In the genomic region with DNA sequence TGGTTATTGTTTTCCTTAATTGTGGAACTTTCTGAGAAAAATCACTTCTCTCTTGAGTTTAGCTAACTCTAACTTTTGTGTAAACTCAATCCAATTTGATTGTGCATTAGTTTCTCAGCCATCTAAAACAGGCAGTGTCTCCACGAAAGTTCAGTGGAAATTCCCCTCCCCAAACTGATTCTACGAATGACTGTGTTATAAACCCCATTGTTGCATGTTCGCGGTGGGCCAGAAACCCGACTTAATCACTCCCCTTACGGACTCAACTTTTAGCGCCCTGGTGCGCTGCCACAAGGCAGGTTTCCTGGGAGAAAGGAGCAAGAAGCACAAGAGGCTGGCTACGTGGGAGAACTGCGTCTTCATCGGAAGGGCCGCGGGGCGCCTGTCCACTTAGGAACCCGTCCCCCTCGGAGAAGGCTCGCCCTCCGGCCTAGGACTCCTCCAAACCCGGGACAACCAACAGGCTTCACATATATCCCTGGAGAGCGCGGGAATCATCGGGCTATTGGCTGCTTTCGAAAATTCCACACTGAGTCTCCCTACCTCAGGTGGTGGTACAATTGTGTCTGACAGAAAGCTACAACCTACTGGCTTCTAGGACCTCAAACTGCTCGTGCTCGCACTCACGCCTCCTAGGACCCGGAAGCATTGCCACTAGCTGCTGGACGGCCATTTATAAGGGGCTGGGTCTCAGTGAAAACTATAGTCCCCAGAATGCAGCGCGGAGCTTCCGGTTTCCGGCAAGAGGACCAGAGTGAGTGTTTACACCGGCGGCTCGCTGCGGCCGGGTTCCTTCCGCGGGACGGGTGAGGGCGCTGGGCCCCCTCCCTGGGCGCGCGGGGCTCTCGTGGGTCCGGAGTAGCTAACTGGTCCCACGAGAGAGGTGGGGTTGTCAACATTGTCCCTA, we compare ENCODE assay signal across 8 mouse cellular contexts. TPM values are rescaled to one million over a fixed set of nuclear protein-coding genes. Genes with fewer than 3 reads are reported as not detected.
A peak's percentile ranks its signal among the peaks of the same experiment; 100 is the strongest.
DNase-seq lines count a peak whose midpoint lies in the region; ATAC-seq and TF ChIP-seq lines count a peak whose summit lies in the region.

A gene (plus strand): TSS at position 726 of the 907 bp plus-strand sequence.

- no peaks in the 10 kb centered on the region for H3K27me3 ChIP-seq in megakaryocyte, embryonic 14.5 days (replicated peaks)

- peaks cover 30% of the 10 kb centered on the region for H3K36me3 ChIP-seq in megakaryocyte, embryonic 14.5 days (replicated peaks; ENCODE audit: low read length)

- ATAC-seq in activated CD4-positive, CD25-positive, alpha-beta regulatory T cell, adult 4 months = peak; percentile 99

- peaks cover 3% of the 10 kb centered on the region; the same call in 1 of the 2 replicates for H3K4me1 ChIP-seq in cortical plate, adult 2 months (ENCODE audit: control insufficient read depth, insufficient read depth, low read length)
- peaks cover 37% of the 10 kb centered on the region for H3K4me1 ChIP-seq in megakaryocyte, embryonic 14.5 days

- TF ChIP-seq POLR2A in cortical plate, adult 2 months (IDR thresholded peaks at IDR 0.05; ENCODE audit: extremely low read depth, insufficient read depth, low read length) = peak; percentile 93

- peak; percentile 82 for DNase-seq in gastrocnemius, adult 8-10 months (ENCODE audit: low spot score in 2 of 2)
- peak; percentile 81 for DNase-seq in hindlimb bud, embryonic 11.5 days (ENCODE audit: extremely low spot score, low read depth, low spot score)
- DNase-seq in left cerebral cortex, adult 8-10 months (ENCODE audit: low spot score in 2 of 2) = peak; percentile 78 to 88
- DNase-seq in right cerebral cortex, postnatal 10 days (ENCODE audit: low spot score in 2 of 2) = peak; percentile 94 to 95
- peak; percentile 78 for DNase-seq in urinary bladder, postnatal 25 days (ENCODE audit: low spot score)

- no peaks in the 10 kb centered on the region for H3K9me3 ChIP-seq in megakaryocyte, embryonic 14.5 days

- peak within 1 kb of the TSS; percentile 73 for H3K4me3 ChIP-seq in cortical plate, adult 2 months (ENCODE audit: insufficient read depth, low read length)
- peak within 1 kb of the TSS; percentile 95 for H3K4me3 ChIP-seq in megakaryocyte, embryonic 14.5 days (replicated peaks)

- no peak for TF ChIP-seq CTCF in cortical plate, adult 2 months (IDR thresholded peaks at IDR 0.05; ENCODE audit: extremely low read depth, insufficient read depth, low read length)

- 0 out of 2 replicates have a peak within 1 kb of the TSS, but pooled peaks have one; percentile 41 for H3K27ac ChIP-seq in cortical plate, adult 2 months (ENCODE audit: insufficient read depth, low read length)

RNA-seq across cellular contexts. Expression of the gene that starts here (rescaled TPM):
- 100 to 1,000 TPM; 119 to 137 TPM for polyA plus RNA-seq in activated CD4-positive, CD25-positive, alpha-beta regulatory T cell, adult 4 months (2017; shearing (Covaris generic))
- 144 and 145 TPM in 2 replicates for polyA plus RNA-seq in cortical plate, adult 2 months (2012; rRNA removed)
- total RNA-seq in gastrocnemius, adult 8-10 months (2022) = 10 to 100 TPM; 85.4 to 92.1 (median 90.3) TPM
- total RNA-seq in left cerebral cortex, adult 8-10 months (2022) = 100 to 1,000 TPM; 109 to 132 (median 111) TPM
- polyA plus RNA-seq in megakaryocyte, embryonic 14.5 days (2012; ENCODE audit: insufficient read depth, low replicate concordance) = 138 and 474 TPM in 2 replicates

Comparison
In these comparisons a context has a peak if more than half of its experiments do, and no peak if none do; other contexts are left out.
1. Peak in every context shown above with its lines: DNase-seq, ATAC-seq, H3K4me3 ChIP-seq and H3K27ac ChIP-seq.